Mouse (Mus musculus) layer of hippocampus, postnatal 36 days (tissue): ENCODE results near the gene Arfgap3. TPM values are rescaled to one million over a fixed set of nuclear protein-coding genes. Genes with fewer than 3 reads are reported as not detected.
"Not testable (repeated sequence)": the region's sequence is repeated elsewhere in the genome, so short reads cannot be mapped to it uniquely, and the experiment has no call there.

Source experiments
- DNase-seq, 2 experiments: peaks; one replicate each; pipeline ENCODE4 v3.0.0; 2022
- total RNA-seq, 2 experiments: library from RNA; stranded (reverse); gene quantifications; 2 replicates each; pipeline ENCODE4 v1.2.3; 2021

Gene Arfgap3
- total RNA-seq, 2 experiments from 2014 or later = 19.6 to 19.7 TPM

DNA sequence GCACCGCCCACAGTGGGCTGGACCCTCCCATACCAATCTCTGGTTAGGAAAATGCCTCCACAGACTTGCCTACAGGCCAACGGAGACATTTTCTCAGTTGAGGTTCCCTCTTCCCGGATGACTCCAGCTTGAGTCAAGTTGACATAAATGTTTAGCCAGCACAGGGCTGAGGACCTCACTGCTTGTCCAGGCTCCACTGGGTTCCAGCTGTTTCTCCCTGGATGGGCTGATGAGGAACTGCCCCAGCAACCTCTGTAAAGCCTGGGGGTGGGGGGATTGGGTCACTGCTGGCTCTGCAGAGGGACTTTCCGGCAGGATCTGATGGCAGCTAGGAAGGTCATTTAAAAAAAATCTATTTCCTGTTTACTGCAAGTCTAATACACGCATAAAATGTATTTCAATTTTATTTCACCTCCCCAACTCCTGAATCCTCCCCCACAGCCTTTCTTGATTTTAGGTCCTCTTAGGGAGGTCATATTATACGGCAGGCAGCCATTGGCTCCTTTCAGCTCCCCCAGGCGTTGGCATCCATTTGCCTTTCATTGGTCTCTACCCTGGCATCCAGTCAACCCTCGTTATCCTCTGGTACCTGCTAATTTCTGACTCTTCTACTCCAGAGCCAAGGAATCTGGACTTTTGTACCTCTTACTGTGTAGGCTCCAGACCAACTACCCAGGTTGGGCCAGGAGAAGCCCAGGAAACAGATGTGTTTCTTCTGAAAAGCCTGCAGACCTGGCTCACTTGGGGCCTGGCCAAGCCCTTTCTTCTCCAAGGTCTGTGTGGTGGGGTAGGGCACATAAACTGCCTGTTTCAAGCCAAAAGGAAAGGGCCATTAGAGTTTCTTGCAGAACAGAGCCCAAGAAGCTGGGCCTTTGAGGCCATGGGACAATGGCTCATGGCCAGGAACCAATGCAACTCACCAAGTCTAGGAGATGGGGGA lies 56.1 kb downstream of the Arfgap3 start:
- no peak for DNase-seq

GRCm38 (mm10) chr15:83293144-83293543 lies 56.9 kb downstream of the Arfgap3 start:
- DNase-seq = no peak

- DNase-seq = no peak
Measured at GRCm38 (mm10) chr15:83292261-83293056, 57.6 kb downstream of the Arfgap3 start.

DNA sequence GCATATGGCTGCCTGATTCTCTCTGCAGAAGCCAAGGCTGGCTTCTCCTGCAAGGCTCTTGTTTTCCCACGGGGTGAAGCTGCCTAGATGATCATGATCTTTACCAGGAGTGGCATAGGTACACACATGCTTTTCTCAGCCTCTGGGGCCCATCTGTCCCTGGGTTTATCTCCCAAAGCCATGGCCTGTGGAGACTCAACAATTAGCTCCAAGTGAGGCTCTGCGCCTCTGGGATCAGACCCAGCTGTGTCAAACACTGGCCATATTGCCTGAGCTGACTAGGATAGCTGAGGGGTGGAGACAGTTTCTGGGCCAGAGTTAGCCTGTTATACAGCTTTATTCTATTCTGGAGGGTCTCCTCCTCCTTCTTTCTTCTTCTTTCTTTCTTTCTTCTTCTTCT lies 59.1 kb downstream of the Arfgap3 start:
- no peak for DNase-seq

DNA sequence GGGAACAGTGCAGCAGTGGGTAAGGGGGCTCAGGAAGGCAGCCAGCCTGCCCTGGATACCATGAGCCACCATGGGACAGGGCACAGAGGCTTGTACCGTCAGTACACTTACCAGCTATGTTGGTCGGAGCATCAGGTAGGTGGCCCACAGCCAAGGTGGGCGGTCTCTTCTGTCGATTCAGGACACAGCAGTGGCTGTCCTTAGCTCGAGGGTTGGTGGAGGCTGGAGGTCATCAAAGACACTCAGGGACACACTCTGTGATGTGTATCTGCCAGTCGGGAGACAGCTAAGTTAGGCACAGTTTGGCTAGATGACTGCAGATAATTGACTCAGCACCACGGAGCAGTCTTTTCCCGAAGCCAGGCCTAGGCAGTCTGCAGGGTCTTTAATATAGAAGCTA lies 65.2 kb downstream of the Arfgap3 start:
- DNase-seq = no peak

DNA sequence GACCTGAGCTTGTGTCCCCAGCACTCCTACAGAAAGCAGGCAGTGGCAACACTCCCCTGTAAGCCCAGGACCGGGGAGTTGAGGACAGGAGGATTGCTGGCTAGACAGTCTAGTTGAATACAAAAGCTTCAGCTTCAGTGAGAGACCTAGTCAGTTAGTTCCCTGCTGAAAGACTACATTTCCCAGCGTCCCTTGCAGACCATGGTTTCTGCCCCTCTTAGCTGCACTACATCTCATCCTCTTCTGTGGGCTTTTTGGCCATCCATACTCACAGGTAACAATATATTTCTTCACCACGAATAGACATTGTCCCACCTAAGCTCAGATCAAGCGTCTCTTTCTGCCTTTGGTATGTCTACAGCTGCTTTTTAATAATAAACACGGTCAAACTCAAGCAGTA lies 67.7 kb downstream of the Arfgap3 start:
- no peak for DNase-seq

GRCm38 (mm10) chr15:83281303-83281702 lies 68.7 kb downstream of the Arfgap3 start:
- no peak for DNase-seq

DNA sequence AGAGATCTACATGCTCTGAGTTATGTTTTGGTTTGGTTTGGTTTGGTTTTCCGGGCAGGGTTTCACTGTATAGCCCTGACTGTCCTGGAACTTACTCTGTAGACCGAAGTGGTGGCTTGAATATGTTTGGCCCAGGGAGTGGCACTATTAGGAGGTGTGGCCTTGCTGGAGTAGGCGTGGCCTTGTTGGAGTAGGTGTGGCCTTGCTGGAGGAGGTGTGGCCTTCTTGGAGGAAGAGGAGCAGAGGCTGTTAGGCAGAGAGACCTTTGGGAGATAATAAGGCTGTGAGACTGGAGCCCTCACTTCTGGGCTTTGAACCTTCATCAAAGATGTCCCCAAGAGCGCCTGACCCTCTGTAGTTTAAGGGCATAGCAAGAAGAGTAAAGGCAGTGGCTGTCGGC lies 71.5 kb downstream of the Arfgap3 start:
- DNase-seq = no peak

GRCm38 (mm10) chr15:83277451-83277850 lies 72.6 kb downstream of the Arfgap3 start:
- DNase-seq = no peak

DNA sequence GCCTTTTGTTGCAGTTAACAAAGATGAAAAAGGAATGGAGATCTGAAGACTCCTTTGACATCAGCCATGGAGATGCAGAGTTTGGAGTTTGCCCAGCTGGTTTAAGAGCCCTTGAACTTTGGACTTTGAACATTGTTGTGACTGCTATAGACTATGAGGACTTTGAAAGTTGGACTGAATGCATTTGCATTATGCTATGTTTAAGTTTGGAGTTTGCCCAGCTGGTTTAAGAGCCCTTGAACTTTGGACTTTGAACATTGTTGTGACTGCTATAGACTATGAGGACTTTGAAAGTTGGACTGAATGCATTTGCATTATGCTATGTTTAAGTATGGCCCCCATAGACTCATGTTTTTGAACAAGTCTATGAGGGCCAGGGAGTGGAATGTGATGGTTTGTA lies 75.8 kb downstream of the Arfgap3 start:
- not testable (repeated sequence) for DNase-seq

DNA sequence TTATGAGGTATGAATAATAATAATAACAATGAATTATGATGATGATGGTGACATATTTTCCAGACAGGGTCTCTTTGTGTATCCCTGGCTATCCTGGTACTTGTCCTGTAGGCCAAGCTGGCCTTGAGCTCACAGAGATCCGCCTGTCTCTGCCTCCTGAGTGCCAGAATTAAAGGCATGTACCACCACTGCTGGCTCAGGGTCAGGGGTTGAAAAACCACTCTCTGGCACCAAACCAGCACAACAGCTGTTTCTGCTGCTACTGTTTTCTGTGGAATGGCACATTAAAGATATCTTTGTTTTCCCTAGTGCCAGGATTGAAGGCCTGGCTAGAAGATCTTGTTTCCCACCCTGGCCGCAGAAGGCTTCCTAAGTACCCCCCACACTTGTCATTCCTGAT lies 77.0 kb downstream of the Arfgap3 start:
- DNase-seq = no peak

DNA sequence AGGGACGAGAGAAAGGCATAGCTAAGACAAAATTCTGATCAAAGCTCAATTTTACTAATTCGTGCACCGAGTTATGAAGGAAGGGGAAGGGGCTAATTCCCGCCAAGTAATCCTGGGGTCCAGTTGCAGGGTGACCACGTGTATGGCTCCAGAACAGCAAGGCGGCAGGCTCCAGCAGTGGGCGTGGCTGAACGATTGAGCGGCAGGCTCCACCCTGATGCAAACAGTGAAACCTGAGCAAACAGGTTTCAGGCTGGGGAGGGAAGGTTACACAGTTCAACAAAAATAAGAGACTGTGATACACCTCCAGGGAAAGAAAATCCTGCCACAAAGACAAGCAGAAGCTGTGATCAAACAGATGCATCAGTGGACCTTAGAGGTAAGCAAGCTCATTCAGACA lies 78.8 kb downstream of the Arfgap3 start:
- DNase-seq = not testable (repeated sequence)

GRCm38 (mm10) chr15:83269985-83270384 lies 80.1 kb downstream of the Arfgap3 start:
- not testable (repeated sequence) for DNase-seq

GRCm38 (mm10) chr15:83268428-83268827 lies 81.6 kb downstream of the Arfgap3 start:
- DNase-seq = not testable (repeated sequence)

DNA sequence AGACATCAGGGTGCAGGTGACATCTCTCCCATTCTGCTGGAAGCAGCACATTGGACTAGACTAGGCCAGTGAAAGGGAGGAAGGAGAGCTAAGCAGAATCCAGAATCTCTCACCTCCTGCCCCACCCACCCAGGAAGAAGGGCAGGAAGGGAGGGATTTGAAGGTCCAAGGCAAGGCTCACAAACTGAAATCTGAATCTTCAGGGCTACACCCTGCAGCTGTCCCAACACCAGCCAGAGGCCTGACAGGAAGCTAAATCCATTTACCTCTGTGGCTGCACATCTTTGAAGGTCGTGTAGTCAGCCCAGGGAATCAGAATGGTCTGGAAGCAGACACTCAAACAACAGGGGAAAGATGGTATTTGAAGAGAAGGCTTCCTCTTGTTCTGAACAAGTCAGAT lies 84.8 kb downstream of the Arfgap3 start:
- DNase-seq = no peak

DNA sequence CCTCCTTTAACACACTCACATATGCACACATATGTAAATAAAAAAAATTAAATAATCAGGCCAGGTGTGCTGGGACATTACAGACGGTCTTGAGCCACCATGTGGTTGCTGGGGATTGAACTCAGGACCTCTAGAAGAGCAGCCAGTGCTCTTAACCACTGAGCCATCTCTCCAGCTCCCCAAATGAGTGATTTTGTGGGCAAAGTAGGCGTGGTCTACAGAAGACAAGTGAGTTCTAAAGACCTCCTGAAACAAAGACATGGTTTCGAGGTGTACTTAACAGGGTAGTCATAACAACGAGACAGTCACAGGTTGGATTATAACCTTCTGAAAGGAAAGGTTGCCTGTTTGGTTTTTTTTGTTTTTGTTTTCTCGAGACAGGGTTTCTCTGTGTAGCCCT lies 86.6 kb downstream of the Arfgap3 start:
- no peak for DNase-seq

DNA sequence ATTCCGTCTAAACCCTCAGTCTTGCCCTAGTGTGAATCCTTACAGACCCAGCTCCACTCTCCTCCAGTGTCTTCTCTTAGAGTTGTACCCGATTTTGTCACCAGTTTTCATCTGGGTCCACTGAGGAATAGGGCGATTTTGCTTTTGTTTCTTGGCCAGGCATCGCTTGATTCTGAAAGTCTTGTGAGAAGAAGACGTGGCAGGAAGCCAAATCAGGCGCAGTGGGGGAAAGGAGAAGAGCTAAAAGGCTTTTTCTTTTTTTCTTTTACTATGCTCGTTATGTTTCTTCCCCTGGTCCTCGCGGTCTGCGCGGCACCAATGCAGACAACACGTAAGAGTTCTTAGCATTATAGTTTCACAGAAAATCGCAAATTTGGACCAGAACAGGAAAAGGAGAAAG lies 92.1 kb downstream of the Arfgap3 start:
- DNase-seq = no peak

DNA sequence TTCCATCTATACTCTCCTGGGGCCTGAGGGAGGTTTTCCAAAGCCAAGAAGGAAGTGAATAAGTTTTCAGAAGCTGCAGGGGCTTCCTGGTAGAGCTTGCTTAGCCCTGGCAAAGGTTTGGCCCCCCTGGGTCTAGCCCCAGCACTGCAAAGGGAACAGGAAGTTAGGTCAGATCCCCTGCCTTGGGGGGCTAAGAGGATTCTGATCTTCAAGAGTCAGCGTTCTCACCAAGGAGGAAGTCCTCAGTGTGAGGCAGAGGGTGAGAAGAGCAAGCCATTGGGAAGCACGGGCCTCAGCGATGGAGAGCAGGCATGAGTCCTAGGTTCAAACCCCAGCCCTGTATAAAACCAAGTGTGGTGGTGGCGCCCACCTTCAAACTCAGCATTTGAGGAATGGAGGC lies 93.6 kb downstream of the Arfgap3 start:
- DNase-seq = no peak

DNA sequence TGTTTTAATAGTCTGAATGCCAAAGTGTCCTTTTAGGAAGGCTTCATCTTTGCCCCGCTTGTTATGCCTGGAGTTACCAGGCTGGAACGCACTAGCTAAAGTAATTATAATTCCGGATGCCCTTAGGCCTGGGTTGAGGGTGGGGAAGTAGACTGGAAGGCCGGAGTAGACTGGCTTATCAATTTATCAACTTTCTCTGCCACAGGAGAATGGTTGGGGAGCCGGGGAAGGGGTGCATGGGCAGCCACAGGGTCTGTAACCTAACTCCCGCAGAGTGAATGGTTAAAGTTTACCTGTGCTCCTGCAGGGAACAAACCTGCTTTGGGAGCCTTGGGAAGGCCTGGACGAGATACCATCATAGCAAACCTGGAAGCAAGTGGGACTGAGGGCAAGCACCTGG lies 94.1 kb downstream of the Arfgap3 start:
- DNase-seq = no peak

GRCm38 (mm10) chr15:83255191-83255782 lies 94.8 kb downstream of the Arfgap3 start:
- DNase-seq = no peak

DNA sequence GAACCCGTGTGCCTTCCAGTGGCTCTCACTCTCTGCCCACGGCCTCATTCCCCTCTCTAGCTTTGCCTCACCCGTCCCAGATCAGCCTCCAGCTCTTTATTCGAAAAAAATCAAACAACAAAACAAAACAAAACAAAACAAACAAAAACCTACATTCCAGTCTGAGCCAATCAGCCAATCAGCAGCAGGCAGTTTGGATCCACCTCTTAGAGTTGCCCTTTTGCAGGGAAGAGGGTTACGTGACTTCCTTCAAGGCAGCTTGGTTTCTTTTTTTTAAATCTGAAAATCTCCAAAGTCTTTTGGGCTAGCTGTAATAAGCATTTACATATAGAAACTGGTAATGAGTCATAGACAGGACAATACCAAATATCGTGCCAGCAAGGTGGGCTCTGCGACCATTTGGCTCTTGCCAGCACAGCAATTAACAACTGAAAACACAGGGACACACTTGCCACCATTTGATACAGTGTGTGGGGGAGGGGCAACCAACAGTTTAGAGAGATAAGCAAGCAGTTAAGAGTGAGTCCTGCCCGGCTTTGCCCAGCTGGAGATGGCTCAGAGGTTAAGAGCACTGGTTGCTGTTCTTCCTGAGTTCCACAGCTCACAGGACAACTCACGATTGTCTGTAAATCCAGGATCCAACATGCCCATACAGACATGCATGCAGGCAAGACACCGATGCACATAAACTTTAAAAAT lies 95.5 kb downstream of the Arfgap3 start:
- DNase-seq = no peak

DNA sequence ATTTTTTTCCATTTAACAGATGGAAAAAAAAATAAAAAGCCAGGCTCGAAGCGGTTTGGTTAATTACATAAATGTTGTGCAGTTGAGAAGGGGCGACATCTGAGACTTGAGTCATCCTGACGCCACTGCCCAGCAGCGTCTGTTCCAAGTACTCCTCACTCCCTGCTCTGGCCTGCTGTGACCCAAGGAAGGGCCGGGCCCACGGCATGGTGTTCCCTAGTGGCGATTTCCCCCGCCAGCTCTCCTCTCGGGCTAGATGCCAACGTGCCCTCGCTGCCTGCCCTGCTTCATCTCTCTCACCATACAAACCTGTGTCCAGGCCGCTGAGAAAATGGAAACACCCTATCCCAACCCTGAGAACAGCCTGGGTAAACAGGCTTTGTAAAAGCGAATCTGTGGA lies 98.0 kb downstream of the Arfgap3 start:
- DNase-seq = no peak
